Mouse (Mus musculus): ENCODE measurements around the gene Gm4559.
"Not testable (repeated sequence)": the region's sequence is repeated elsewhere in the genome, so short reads cannot be mapped to it uniquely, and the experiment has no call there.

Gene Gm4559

DNA sequence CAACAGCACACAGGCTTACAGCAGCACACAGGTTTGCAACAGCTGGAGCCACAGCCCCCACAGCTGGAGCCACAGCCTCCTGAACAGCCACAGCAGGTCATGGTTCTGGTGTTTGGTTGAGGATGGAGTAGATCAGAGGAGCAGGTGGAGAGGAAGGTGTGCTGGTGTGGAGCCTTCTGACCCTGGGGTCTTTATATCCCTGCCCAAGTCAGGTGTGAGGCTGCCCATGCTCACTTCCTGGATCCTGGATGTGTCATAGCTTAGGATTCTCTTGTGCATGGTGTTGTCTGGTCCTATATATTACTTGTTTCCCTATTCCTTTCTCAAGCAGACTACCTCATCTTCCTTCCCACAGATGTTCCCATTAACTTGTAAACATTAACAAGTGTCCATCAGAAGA is at the start of gene Gm4559:
Gene Gm4559, minus strand, starts transcription at position 101 of the 400 bp plus-strand sequence.
- not testable (repeated sequence) for DNase-seq

DNA sequence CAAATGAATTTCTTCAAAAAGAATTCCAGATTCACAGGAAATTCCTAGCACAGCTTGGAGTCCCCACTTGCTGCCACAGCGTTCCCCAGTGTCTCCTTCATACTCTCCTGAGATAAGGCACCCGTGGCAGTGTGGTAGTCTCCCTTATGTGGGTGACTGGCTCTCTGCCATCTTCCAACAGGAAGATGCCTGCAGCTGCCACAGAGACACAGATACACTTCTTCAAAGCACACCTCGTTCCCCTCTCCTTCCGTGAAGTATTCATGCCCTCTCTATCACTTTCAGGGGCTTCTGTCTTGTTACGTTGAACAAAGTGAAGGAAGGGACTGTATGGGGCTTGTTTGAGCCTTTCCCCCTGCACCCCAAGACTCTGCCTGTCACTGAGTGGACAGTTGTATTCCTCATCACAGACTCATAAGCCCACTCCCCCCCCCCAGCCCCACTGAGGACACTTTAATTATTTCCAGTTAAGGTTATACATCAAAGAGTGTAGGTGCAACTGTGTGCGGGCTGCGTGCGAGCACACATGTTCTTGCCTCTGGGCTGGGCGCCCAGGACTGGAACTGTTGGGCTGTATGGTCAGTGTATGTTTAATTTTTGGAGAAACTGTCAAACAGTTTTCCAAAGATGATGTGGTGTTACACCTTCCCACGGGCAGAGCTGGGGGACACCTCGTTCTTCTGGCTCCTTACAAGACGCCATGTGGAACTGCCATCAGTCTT is 49.4 kb upstream of the Gm4559 start:
- DNase-seq, result no peak

DNA sequence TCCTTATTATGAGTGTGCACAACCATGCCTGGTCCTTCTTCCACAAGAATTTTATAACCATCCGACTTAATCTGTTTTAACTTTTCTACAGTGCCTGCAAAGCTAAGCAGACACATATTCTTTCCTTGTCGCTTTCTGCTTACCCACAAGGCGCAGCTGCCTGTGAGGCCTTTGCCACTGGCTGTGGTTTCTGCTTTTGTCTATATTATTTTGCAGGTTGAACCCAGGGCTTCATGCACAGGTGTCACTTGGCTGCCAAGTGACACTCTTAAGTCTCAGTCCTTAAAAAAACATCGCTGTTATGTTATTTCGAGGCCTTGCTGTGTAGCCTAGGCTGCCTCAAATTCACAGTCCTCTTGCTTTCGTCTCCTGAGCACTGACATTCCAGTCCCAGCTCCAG is 48.5 kb upstream of the Gm4559 start:
- DNase-seq, result no peak

DNA sequence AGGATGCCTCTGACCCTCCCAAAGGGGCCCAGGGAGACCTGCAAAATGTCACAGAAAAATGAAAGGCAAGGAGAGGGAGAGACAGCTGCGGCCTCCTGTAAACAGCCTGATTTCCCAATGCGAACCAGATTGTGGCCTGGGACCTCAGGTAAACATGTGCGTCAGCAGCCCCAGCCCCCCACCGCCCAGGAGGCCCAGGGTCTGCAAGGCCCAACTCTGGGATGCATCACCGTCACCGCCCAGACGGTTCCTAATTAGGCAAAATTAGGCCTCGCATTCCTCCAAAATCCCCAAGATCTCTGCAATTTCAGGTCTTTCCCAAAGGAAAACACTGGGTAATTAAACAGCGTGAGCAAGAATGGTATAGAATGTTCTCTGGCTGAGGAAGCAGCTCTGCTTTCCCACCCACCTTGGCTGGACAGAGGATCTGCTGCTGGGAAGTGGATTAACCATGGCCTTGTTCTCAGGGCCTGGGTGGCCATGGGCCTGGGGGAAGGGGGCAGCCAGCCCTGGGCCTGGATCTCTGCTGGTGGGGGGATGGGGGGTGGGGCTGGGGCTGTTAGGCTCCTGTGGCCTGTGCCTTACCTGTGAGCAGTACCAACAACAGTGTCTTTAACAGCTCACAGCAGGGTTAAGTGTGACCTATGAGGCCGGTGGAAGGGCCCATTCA is 47.6 kb upstream of the Gm4559 start:
- not testable (repeated sequence) for DNase-seq

DNA sequence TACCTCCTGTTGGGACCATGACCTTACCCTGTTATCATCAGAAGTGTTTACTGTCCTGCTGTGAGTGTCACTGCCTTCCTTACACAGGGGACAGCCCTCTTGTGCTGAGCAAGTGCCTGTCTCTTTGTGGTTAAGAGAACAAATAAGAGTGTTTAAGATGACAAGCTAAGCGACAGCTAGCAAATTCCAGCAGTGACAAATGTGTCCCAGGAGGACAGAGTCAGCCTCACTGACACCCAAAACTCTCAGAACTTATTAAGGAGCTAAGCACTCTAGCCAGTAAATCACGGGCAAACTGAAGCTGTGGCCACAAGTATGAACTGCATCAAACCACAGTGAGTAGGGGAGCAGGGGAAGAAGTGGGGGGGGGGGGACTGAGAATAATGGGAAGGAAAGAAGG is 46.7 kb upstream of the Gm4559 start:
- DNase-seq, result no peak

DNA sequence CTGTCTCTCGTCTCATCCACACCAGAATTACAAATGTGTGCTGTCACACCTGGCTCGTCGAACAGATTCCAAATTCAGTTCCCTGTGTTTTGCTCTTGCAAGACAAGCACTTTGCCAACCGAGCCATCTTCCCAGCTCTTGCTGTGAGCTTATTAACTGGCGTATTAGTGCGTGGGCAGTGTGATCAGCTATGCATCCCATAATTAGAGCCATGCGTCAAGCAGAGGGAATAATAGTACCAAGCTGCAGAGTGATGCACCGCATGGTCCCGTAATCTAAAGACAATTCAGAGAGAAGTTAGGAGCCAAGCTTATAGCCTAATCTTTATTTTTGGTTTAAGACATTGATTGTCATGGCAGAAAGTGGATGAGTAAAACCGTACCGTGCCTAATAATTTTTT is 45.0 kb upstream of the Gm4559 start:
- no peak for DNase-seq

DNA sequence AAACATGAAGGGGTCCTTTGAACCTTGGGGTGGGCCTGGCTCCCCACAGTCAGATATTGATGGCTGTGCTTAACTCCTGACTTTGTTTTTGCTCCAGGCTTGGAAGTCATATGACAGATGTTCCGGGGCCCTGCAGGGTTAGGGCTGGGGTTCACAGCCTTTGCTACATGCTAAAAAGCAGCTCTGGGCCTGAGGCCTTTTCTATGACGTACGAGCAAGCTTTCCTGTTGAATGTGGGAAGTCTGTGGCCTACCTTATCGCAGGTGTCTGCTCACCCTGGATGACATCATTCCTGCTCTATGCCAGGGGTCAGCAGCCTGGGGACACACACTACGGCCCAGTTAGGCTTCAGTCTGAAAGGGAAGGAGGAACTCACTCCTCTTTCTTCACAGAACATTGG is 43.1 kb upstream of the Gm4559 start:
- DNase-seq, result no peak

DNA sequence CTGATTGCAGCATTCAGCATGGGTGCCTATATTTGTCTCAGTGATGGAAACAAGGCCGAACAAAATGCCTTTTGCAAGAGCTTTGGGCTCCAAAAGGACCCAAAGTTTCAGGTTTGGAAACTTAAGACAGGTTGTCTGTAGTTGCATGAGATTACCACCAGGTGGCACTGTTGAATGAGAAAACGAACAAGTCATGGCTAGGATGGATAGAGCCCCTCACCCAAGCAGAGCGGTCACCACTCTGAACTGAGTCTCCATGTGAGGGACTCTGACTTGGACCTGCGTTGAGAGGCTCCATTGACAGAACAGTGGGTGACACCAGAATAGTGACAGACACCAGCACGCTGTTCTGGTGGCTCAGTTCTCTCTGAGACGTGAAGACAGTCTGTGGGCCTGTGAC is 42.4 kb upstream of the Gm4559 start:
- peak; percentile 40 for DNase-seq

DNA sequence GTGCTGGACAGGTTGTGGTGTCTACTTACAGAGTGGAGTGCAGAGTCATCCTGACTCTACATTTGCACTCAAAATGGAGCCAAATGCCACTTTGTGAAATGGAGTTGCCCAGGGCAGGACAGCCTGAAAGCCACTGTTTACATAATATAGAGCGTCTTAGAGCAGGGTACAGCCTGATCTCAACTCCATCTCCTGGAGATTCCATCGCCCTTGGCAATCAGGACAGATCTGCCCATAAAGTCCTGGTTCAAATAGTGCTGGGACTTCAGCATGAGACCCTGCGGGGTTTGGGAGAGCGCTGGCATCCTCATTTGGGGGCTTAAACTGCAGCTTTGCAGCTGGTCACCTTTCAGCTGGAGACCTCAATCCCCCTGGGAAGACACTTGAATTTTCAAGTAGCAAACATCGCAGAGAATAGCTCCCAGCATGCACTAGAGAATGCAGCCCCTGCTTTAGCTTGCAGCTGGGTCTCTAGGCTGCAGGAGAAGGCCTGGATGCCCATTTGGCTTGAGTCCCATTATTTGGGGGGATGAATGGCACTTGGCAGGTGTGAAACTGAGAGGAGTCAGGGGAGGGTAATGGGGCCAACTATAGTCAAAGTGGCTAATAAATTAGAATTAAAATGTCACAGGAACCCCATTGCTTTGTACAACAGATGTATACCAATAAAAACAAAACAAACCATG is 40.6 kb upstream of the Gm4559 start:
- no peak for DNase-seq

DNA sequence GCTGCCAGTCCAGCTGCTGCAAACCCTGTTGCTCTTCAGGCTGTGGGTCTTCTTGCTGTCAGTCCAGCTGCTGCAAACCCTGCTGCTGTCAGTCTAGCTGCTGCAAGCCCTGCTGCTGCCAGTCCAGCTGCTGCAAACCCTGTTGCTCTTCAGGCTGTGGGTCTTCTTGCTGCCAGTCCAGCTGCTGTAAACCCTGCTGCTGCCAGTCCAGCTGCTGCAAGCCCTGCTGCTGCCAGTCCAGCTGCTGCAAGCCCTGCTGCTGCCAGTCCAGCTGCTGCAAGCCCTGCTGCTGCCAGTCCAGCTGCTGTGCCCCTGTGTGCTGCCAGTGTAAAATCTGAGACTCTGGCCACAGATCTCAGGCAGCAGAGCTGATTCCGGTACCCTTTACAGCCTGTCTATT is 29.8 kb upstream of the Gm4559 start:
- DNase-seq, result not testable (repeated sequence)

DNA sequence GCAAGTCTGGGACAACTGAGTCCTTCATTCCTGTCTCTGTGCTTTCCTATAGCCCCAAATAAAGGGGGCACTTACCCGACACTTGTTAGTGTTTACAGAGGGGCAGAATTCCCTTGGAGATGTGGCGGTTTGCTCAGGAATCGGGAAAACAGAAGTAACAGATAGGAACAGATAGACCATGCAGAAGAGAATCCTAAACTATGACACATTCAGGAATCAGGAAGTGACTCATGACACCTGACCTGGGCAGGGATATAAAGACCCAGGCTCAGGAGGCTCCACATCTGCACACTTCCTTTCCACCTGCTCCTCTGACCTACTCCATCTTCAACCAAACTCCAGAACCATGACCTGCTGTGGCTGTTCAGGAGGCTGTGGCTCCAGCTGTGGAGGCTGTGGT is 29.1 kb upstream of the Gm4559 start, which contains the start of gene Krtap5-4:
Gene Krtap5-4, plus strand, starts transcription at position 301 of the 400 bp plus-strand sequence.
- DNase-seq, result no peak

DNA sequence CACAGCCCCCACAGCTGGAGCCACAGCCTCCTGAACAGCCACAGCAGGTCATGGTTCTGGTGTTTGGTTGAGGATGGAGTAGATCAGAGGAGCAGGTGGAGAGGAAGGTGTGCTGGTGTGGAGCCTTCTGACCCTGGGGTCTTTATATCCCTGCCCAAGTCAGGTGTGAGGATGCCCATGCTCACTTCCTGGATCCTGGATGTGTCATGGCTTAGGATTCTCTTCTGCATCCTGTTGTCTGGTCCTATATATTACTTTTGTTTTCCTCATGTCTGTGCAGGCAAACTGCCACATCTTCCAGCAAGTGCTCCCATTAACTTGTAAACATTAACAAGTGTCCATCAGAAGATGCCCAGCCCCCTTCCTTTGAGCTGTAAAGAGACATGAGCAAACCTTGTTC is 22.9 kb upstream of the Gm4559 start, which contains the start of gene Krtap5-1:
Gene Krtap5-1, minus strand, starts transcription at position 101 of the 400 bp plus-strand sequence.
- DNase-seq, result not testable (repeated sequence)

DNA sequence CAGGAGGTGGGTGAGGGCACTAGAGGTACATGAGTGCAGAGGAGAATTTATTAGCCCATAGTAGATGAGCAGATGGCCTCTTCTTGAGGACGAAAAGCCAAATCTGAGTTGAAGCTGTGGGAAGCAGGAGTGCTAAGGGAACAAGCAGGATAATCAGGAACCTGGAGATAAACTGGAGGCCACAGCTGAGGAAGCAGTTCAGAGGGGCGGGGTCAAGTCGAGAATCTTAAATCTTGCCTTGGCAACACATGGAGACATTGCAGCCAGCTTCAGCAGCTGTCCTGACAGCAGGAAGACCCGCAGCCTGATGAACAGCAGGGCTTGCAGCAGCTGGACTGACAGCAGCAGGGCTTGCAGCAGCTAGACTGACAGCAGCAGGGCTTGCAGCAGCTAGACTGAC is 21.9 kb upstream of the Gm4559 start:
- DNase-seq, result not testable (repeated sequence)

DNA sequence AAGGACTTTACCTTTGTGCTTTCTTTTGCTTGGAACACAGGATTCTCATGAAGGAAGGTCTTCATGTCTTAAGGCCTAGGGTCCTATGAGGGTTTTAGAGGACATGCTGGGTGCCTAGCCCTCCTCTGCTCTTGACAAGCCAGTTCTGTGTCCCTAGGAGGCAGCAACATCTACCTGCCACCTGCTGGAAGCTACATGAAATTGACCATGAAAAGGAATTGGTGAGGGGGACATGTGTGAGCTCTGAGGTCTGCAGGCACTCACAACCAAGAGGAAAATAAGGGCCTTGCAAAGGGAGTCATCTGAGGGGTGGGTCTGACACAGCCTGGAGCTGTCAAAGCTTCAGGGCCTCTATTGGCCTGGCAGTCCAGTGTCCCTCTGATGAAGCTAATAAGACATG is 21.3 kb upstream of the Gm4559 start:
- DNase-seq, result no peak

DNA sequence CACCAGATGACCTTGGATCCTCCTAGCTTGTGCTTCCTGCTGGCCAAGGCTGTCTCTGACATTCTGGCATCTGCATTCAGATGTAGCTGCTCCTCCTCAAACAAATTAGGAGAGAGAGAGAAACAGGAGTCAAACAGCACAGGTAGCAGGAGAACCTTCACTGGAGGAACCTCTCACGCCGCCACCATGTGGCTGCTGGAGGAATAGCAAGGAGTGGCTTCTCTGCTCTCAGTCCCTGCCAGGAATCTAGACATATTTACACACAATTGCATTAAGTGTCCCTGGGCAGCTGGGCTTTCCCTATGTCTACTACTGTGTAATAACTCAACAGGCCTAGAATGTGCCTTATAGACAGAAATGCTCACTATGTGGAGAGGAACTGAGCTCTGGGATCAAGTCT is 19.7 kb upstream of the Gm4559 start:
- DNase-seq, result peak; percentile 42

DNA sequence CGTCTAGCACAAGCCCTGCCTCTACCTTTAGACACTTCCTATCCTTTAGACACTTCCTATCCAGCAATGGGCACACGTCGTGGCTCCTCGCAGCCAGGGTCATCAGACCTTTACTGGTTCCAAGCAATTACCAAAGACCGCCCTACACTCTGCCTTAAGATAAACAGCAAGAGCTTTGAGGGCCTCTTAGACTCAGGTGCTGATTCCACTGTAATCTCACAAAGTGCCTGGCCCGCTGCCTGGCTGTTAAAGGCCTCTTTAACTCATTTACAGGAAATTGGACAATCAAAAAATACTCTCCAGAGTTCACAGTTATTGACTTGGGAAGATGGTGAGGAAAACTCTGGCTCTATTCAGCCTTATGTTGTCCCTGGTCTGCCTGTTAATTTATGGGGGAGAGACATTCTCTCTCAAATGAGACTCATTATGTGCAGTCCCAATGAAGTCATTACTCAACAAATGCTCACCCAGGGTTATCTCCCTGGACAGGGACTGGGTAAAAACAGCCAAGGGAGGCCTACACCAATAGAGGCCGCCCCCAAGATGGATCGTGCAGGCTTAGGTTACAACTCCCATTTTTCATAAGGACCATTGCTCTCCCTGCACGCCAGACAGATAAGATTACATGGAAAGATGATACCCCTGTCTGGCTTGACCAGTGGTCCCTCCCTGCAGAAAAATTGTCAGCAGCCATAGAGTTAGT is 11.9 kb upstream of the Gm4559 start:
- peak; percentile 5 for DNase-seq

DNA sequence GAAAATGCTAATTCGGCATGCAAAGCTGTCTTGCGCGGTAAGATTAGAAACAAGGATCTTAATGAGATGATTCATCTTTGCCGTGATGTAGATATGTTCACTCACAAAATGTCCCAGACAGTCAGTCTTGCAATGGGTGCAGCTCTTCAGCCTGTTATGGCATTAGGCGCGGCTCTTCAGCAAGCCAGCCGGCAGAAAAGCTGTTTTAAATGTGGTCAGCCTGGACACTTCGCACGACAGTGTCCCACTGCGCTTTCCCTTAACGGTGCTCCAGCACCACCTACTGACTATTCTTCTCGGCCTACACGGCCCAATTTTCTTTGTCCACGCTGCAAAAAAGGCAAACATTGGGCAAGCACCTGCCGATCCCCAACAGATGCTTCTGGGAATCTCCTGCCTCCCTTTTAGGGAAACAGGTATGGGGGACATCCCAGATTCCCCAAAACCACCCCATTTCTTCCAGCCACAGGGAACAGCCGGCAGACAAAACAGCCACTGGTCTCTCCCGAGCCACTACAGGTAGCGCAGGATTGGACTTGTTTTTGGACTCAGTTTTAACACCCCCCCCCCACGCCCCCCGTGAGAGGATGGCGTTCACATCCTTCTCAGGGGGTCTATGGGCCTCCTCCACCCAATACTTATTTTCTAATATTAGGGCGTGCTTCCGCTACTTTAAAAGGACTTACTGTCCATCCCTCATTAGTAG is 11.1 kb upstream of the Gm4559 start:
- DNase-seq, result peak; percentile 5

DNA sequence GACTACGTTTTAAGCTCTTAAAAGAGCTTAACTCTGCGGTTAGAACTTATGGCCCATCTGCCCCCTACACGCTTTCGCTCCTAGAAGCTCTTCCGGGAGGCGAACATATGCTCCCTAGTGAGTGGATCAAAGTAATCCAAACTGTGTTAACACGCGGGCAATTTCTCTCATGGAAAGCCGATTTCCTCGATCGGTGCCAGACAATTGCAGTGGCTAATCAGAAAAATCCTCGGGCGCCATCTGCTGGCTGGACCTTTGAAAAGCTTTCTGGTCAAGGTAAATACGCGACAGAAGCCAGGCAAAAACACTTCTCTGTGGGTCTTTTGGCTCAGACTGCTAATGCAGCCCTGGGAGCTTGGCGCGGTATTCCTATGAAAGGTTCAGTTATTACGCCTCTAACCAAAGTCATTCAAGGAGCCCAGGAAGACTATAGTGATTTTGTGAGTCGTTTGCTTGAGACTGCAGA is 10.5 kb upstream of the Gm4559 start:
- peak; percentile 87 for DNase-seq

DNA sequence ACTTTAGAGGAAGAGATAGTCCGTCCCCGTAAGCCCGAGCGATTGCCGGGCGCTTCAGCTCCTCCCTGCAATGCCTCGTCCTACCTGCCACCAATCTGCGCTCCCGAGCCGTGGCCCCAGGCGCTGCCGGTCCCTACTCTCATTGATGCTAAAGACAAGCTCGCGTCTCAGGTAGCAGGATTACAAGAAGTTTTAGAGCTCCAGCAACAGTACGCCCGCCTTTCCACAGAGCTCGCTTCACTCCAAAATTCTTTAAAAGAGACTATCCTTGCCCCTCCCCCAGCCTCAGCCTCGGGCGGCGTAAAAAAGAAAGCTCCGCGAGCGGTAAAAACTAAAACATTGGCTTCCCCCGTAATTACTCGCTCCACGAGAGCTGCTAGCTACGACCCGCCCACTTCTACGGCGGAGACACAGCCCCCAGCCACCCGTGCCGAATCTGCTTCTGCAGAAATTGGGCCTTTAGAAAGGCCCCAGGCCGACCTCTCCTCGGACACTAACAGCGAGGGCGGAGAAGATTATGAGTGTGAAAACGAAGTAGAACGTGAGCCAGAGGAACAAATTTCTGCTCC is 9.9 kb upstream of the Gm4559 start:
- DNase-seq, result peak; percentile 46

DNA sequence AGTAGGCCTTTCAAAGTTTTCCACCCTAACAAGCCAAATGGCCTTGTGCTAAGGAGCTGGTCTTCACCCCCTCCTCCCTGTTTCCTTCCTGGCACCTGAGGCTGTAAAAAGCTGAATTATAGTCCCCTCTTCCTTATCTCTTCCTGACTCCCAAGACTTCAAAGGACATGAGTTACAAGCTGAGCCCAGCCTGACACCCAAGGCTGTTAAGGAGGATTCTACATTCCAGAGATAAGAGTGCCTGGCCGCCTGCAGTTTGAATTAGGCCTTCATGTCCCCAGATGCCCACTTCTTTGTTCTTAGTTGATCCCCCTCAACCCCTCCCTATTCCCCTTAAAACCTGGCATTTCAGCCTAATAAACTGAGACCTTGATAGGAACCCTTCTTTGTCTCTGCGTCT is 8.7 kb upstream of the Gm4559 start:
- not testable (repeated sequence) for DNase-seq

DNA sequence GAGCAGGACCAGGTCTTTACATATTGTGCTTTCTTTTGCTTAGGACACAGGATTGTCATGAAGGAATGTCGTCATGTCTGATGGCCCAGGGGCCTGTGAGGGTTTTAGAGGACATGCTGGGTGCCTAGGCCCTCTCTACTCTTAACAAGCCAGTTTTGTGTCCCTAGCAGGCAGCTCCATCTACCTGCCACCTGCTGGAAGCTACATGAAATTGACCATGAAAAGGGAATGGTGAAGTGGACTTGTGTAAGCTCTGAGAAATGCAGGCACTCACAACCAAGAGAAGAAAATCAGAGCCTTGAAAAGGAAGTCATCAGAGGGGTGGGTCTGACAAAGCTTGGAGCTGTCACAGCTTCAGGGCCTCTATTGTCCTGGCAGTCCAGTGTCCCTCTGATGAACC is 5.1 kb upstream of the Gm4559 start:
- not testable (repeated sequence) for DNase-seq

DNA sequence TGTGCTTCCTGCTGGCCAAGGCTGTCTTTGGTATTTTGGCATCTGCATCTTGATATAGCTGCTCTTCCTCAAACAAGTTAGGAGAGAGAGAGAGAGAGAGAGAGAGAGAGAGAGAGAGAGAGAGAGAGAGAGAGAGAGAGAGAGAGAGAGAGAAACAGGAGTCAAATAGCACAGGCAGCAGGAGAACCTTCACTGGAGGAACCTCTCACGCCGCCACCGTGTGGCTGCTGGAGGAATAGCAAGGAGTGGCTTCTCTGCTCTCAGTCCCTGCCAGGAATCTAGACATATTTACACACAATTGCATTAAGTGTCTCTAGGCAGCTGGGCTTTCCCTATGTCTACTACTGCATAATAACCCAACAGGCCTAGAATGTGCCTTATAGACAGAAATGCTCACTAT is 4.0 kb upstream of the Gm4559 start:
- DNase-seq, result peak; percentile 51

Measured in liver (tissue).